Mouse (Mus musculus) cortical plate, adult 2 months (tissue): ENCODE data around the gene Lmx1b. TPM values are rescaled to one million over a fixed set of nuclear protein-coding genes. Genes with fewer than 3 reads are reported as not detected.

ENCODE experiments used
- H3K27ac ChIP-seq: fragments of 200-500 bp; 2 replicates; pipeline ENCODE4 v1.5.1; 2012; ENCODE audit warnings: low read length, control low read depth, inconsistent platforms; ENCODE audit not compliant: insufficient read depth
- H3K4me1 ChIP-seq: fragments of 200-500 bp; 2 replicates; pipeline ENCODE4 v1.6.1; 2011; ENCODE audit warnings: low read length; ENCODE audit not compliant: control insufficient read depth, insufficient read depth
- H3K4me3 ChIP-seq: fragments of 200-500 bp; 2 replicates; pipeline ENCODE4 v1.5.1; 2011; ENCODE audit warnings: mild to moderate bottlenecking, low read length, control low read depth; ENCODE audit not compliant: insufficient read depth
- CTCF ChIP-seq: fragments of 200-500 bp; IDR thresholded peaks from 2 replicates; pipeline ENCODE4 v1.5.1; 2011; ENCODE audit warnings: mild to moderate bottlenecking, control low read depth, low read length; ENCODE audit not compliant: insufficient read depth; ENCODE audit errors: extremely low read depth
- POLR2A ChIP-seq: fragments of 200-500 bp; IDR thresholded peaks from 2 replicates; pipeline ENCODE4 v1.6.1; 2011; ENCODE audit warnings: mild to moderate bottlenecking, low read length, control low read depth; ENCODE audit not compliant: insufficient read depth; ENCODE audit errors: extremely low read depth
- polyA plus RNA-seq: library from polyadenylated mRNA; depleted of rRNA; stranded (reverse); fragments of >200 nt; gene quantifications from 2 replicates; pipeline ENCODE4 v1.2.3, GENCODE M21; 2012; rRNA removed

Gene Lmx1b
- polyA plus RNA-seq, 1 experiment: 0.23 TPM

GRCm38 (mm10) chr2:33544203-33544762 is 96.0 kb downstream of the Lmx1b start:
- peaks cover 4% of the 10 kb centered on the region for H3K4me1 ChIP-seq
- H3K27ac ChIP-seq: peak overlapping the region; percentile 94
- TF ChIP-seq CTCF (no peak), POLR2A (no peak)
- peak overlapping the region; percentile 58 for H3K4me3 ChIP-seq

GRCm38 (mm10) chr2:33543429-33544202 is 96.7 kb downstream of the Lmx1b start:
- Histone ChIP-seq H3K27ac (peak overlapping the region; percentile 89), H3K4me3 (peak overlapping the region; percentile 58), H3K4me1 (peaks cover 4% of the 10 kb centered on the region)
- TF ChIP-seq POLR2A: peak; percentile 59
- TF ChIP-seq CTCF: no peak

GRCm38 (mm10) chr2:33542696-33543428 is 97.4 kb downstream of the Lmx1b start:
- Histone ChIP-seq H3K4me1 (peaks cover 4% of the 10 kb centered on the region), H3K4me3 (peak overlapping the region; percentile 58; the same call in 1 of the 2 replicates)
- TF ChIP-seq POLR2A (no peak), CTCF (peak; percentile 80)

GRCm38 (mm10) chr2:33525274-33526055 is 114.8 kb downstream of the Lmx1b start:
- no peak overlapping the region for H3K4me3 ChIP-seq
- TF ChIP-seq POLR2A (no peak), CTCF (no peak)
- no peak overlapping the region for H3K27ac ChIP-seq
- no peaks in the 10 kb centered on the region for H3K4me1 ChIP-seq

More at GRCm38 (mm10) chr2:33542696-33543428, 97.4 kb downstream of the Lmx1b start:
- H3K27ac ChIP-seq: peak overlapping the region; percentile 45; the same call in 1 of the 2 replicates

- H3K4me1 ChIP-seq: no peaks in the 10 kb centered on the region
- H3K27ac ChIP-seq: no peak overlapping the region
- TF ChIP-seq POLR2A (no peak), CTCF (no peak)
Measured at GRCm38 (mm10) chr2:33515856-33516255, 124.5 kb downstream of the Lmx1b start.

GRCm38 (mm10) chr2:33515431-33515830 is 124.9 kb downstream of the Lmx1b start:
- Histone ChIP-seq H3K27ac (no peak overlapping the region), H3K4me1 (no peaks in the 10 kb centered on the region)
- TF ChIP-seq CTCF (no peak), POLR2A (no peak)

More at GRCm38 (mm10) chr2:33515856-33516255, 124.5 kb downstream of the Lmx1b start:
- H3K4me3 ChIP-seq: no peak overlapping the region

More at GRCm38 (mm10) chr2:33515431-33515830, 124.9 kb downstream of the Lmx1b start:
- no peak overlapping the region for H3K4me3 ChIP-seq

Other genes with a start within 250 kb of the Lmx1b start
- 16.2 and 17.6 TPM in 2 replicates for gene Zbtb34, start 209.2 kb downstream of the Lmx1b start, polyA plus RNA-seq
- 21.1 and 21.5 TPM in 2 replicates for gene Zbtb43, start 172.0 kb downstream of the Lmx1b start, polyA plus RNA-seq
- gene Mvb12b, start 247.4 kb upstream of the Lmx1b start, polyA plus RNA-seq: 70.7 and 70.8 TPM in 2 replicates